Mouse (Mus musculus) heart, embryonic 10.5 days (tissue): ENCODE measurements around the gene Hoxd3. TPM values are rescaled to one million over a fixed set of nuclear protein-coding genes. Genes with fewer than 3 reads are reported as not detected.

Source experiments
- DNase-seq: peaks from one replicate; pipeline ENCODE4 v3.0.0-alpha.2; 2017; ENCODE audit warnings: low spot score
- H3K27ac ChIP-seq: fragments of 300-500 bp; sonication (generic); 2 replicates; pipeline ENCODE4 v1.5.1; 2016; ENCODE audit warnings: mild to moderate bottlenecking
- H3K27me3 ChIP-seq: fragments of 300-500 bp; sonication (generic); 2 replicates; pipeline ENCODE4 v1.6.1; 2016; ENCODE audit warnings: mild to moderate bottlenecking; ENCODE audit not compliant: poor library complexity, insufficient read depth, severe bottlenecking
- H3K36me3 ChIP-seq: fragments of 300-500 bp; sonication (generic); 2 replicates; pipeline ENCODE4 v1.6.1; 2016; ENCODE audit warnings: mild to moderate bottlenecking, moderate library complexity
- H3K4me1 ChIP-seq: fragments of 300-500 bp; sonication (generic); 2 replicates; pipeline ENCODE4 v1.6.1; 2016; ENCODE audit warnings: mild to moderate bottlenecking
- H3K4me3 ChIP-seq: fragments of 300-500 bp; sonication (generic); 2 replicates; pipeline ENCODE4 v1.5.1; 2016; ENCODE audit warnings: mild to moderate bottlenecking, moderate library complexity
- H3K9me3 ChIP-seq: fragments of 300-500 bp; sonication (generic); 2 replicates; pipeline ENCODE4 v1.6.1; 2016; ENCODE audit warnings: mild to moderate bottlenecking, moderate library complexity
- WGBS: fragments of 180-500 bp; shearing (Covaris S2); methylation state at CpG from one replicate; pipeline ENCODE4 v1.1.7; 2016; 5-methylcytosine and 5-hydroxymethylcytosine counted together
- polyA plus RNA-seq: library from polyadenylated mRNA; unstranded; fragments of >200 nt; fragmentation: Nextera tagmentation; extraction: Ambion mirVana; gene quantifications from 2 replicates; pipeline ENCODE4 v1.2.1, GENCODE M21; 2016

The Hoxd3 gene
- polyA plus RNA-seq, 1 experiment from 2014 or later = 2.9 TPM

- 2% methylated on average over 23 of the region's 23 CpGs for WGBS
- Histone ChIP-seq H3K9me3 (no peaks in the 10 kb centered on the region), H3K4me1 (peaks cover 18% of the 10 kb centered on the region), H3K36me3 (no peaks in the 10 kb centered on the region), H3K27me3 (peaks cover 100% of the 10 kb centered on the region), H3K4me3 (no peak overlapping the region), H3K27ac (no peak overlapping the region)
- DNase-seq = no peak
These were observed 11.8 kb upstream of the Hoxd3 start for GRCm38 (mm10) chr2:74699664-74700545.

- Histone ChIP-seq H3K27ac (no peak overlapping the region), H3K4me1 (peaks cover 22% of the 10 kb centered on the region), H3K9me3 (no peaks in the 10 kb centered on the region), H3K4me3 (no peak overlapping the region), H3K36me3 (no peaks in the 10 kb centered on the region), H3K27me3 (peaks cover 100% of the 10 kb centered on the region)
- no peak for DNase-seq
- WGBS = 2% methylated on average over 22 of the region's 22 CpGs
These were observed 11.1 kb upstream of the Hoxd3 start for GRCm38 (mm10) chr2:74700546-74701112.

GRCm38 (mm10) chr2:74701949-74702819 lies 9.5 kb upstream of the Hoxd3 start:
- Histone ChIP-seq H3K27me3 (peaks cover 99% of the 10 kb centered on the region), H3K9me3 (no peaks in the 10 kb centered on the region), H3K36me3 (no peaks in the 10 kb centered on the region), H3K4me3 (no peak overlapping the region), H3K4me1 (peaks cover 25% of the 10 kb centered on the region), H3K27ac (no peak overlapping the region)
- WGBS = 14% methylated on average over 17 of the region's 17 CpGs
- DNase-seq = no peak

- Histone ChIP-seq H3K4me3 (no peak overlapping the region), H3K4me1 (peaks cover 19% of the 10 kb centered on the region), H3K27me3 (peaks cover 99% of the 10 kb centered on the region), H3K27ac (no peak overlapping the region), H3K9me3 (no peaks in the 10 kb centered on the region), H3K36me3 (no peaks in the 10 kb centered on the region)
- WGBS = 16% methylated on average over 6 of the region's 6 CpGs
- DNase-seq = no peak
These were observed 8.9 kb upstream of the Hoxd3 start for GRCm38 (mm10) chr2:74702820-74703219.

- no peak overlapping the region for H3K4me3 ChIP-seq
- H3K36me3 ChIP-seq = no peaks in the 10 kb centered on the region
- 4% methylated on average over 10 of the region's 10 CpGs for WGBS
- peaks cover 99% of the 10 kb centered on the region for H3K27me3 ChIP-seq
- no peaks in the 10 kb centered on the region for H3K9me3 ChIP-seq
- H3K4me1 ChIP-seq = peaks cover 14% of the 10 kb centered on the region
- no peak overlapping the region for H3K27ac ChIP-seq
- no peak for DNase-seq
These were observed 8.4 kb upstream of the Hoxd3 start for GRCm38 (mm10) chr2:74703317-74703716.

- 3% methylated on average over 26 of the region's 26 CpGs for WGBS
- Histone ChIP-seq H3K27me3 (peaks cover 99% of the 10 kb centered on the region), H3K36me3 (no peaks in the 10 kb centered on the region), H3K9me3 (no peaks in the 10 kb centered on the region), H3K4me3 (no peak overlapping the region), H3K27ac (no peak overlapping the region), H3K4me1 (peaks cover 12% of the 10 kb centered on the region)
- no peak for DNase-seq
These were observed 7.9 kb upstream of the Hoxd3 start for GRCm38 (mm10) chr2:74703720-74704392.

- Histone ChIP-seq H3K27me3 (peaks cover 99% of the 10 kb centered on the region), H3K9me3 (no peaks in the 10 kb centered on the region), H3K4me1 (peaks cover 12% of the 10 kb centered on the region), H3K4me3 (peak within 1 kb of the TSS; percentile 59), H3K27ac (peak within 1 kb of the TSS; percentile 52), H3K36me3 (no peaks in the 10 kb centered on the region)
- no peak for DNase-seq
- under 1% methylated on average over 34 of the region's 52 CpGs for WGBS
These were observed 7.2 kb upstream of the Hoxd3 start, which contains the start of gene Hoxd8 for GRCm38 (mm10) chr2:74704393-74704998. Gene Hoxd8 (plus strand): TSS chr2:74704615.

- Histone ChIP-seq H3K27ac (peak overlapping the region; percentile 52), H3K4me1 (peaks cover 12% of the 10 kb centered on the region), H3K4me3 (peak overlapping the region; percentile 59), H3K9me3 (no peaks in the 10 kb centered on the region), H3K27me3 (peaks cover 99% of the 10 kb centered on the region), H3K36me3 (no peaks in the 10 kb centered on the region)
- 0% methylated on average over 45 of the region's 66 CpGs for WGBS
- DNase-seq = no peak
These were observed 6.7 kb upstream of the Hoxd3 start for GRCm38 (mm10) chr2:74704999-74705466.

GRCm38 (mm10) chr2:74705467-74706089 lies 6.1 kb upstream of the Hoxd3 start:
- peak overlapping the region; percentile 59 for H3K4me3 ChIP-seq

GRCm38 (mm10) chr2:74706393-74706960 lies 5.2 kb upstream of the Hoxd3 start:
- no peak for DNase-seq
- H3K4me1 ChIP-seq = peaks cover 12% of the 10 kb centered on the region
- H3K27ac ChIP-seq = no peak overlapping the region
- no peak overlapping the region for H3K4me3 ChIP-seq
- no peaks in the 10 kb centered on the region for H3K36me3 ChIP-seq
- H3K9me3 ChIP-seq = no peaks in the 10 kb centered on the region
- 1% methylated on average over 13 of the region's 13 CpGs for WGBS
- H3K27me3 ChIP-seq = peaks cover 99% of the 10 kb centered on the region

More at GRCm38 (mm10) chr2:74705467-74706089, 6.1 kb upstream of the Hoxd3 start:
- peaks cover 99% of the 10 kb centered on the region for H3K27me3 ChIP-seq
- WGBS = 1% methylated on average over 79 of the region's 85 CpGs
- no peaks in the 10 kb centered on the region for H3K36me3 ChIP-seq
- H3K27ac ChIP-seq = peak overlapping the region; percentile 52; the same call in 1 of the 2 replicates
- H3K4me1 ChIP-seq = peaks cover 12% of the 10 kb centered on the region
- no peak for DNase-seq
- H3K9me3 ChIP-seq = no peaks in the 10 kb centered on the region

GRCm38 (mm10) chr2:74707599-74707998 lies 4.1 kb upstream of the Hoxd3 start:
- H3K27ac ChIP-seq = no peak overlapping the region
- no peaks in the 10 kb centered on the region for H3K9me3 ChIP-seq
- H3K4me1 ChIP-seq = peaks cover 19% of the 10 kb centered on the region
- H3K27me3 ChIP-seq = peaks cover 99% of the 10 kb centered on the region
- no peak overlapping the region for H3K4me3 ChIP-seq
- 7% methylated on average over 7 of the region's 7 CpGs for WGBS
- H3K36me3 ChIP-seq = no peaks in the 10 kb centered on the region
- DNase-seq = no peak
